Mouse (Mus musculus) olfactory bulb, adult 2 months (tissue): Measurements from ENCODE around the gene Bicd2. TPM values are rescaled to one million over a fixed set of nuclear protein-coding genes. Genes with fewer than 3 reads are reported as not detected.

ENCODE experiments used
- H3K27ac ChIP-seq: fragments of 200-500 bp; 2 replicates; pipeline ENCODE4 v1.5.1; 2012; ENCODE audit warnings: low read depth, low read length; ENCODE audit not compliant: insufficient read depth
- H3K4me1 ChIP-seq: fragments of 200-500 bp; 2 replicates; pipeline ENCODE4 v1.6.1; 2012; ENCODE audit warnings: low read length; ENCODE audit not compliant: control insufficient read depth, insufficient read depth
- H3K4me3 ChIP-seq: fragments of 200-500 bp; 2 replicates; pipeline ENCODE4 v1.5.1; 2012; ENCODE audit warnings: mild to moderate bottlenecking, low read depth, low read length, moderate library complexity; ENCODE audit not compliant: insufficient read depth
- CTCF ChIP-seq: fragments of 200-500 bp; IDR thresholded peaks from 2 replicates; pipeline ENCODE4 v1.5.1; 2012; ENCODE audit warnings: low read depth, mild to moderate bottlenecking, low read length, moderate library complexity; ENCODE audit not compliant: insufficient read depth
- POLR2A ChIP-seq: fragments of 200-500 bp; IDR thresholded peaks from 2 replicates; pipeline ENCODE4 v1.6.1; 2012; ENCODE audit warnings: mild to moderate bottlenecking, low read depth, low read length, moderate library complexity; ENCODE audit not compliant: insufficient read depth
- WGBS: fragments of 180-500 bp; shearing (Covaris S2); methylation state at CpG from one replicate; pipeline ENCODE4 v1.1.7; 2018; 5-methylcytosine and 5-hydroxymethylcytosine counted together
- polyA plus RNA-seq: library from polyadenylated mRNA; stranded (reverse); fragments of >200 nt; gene quantifications from 2 replicates; pipeline ENCODE4 v1.2.4, GENCODE M21; 2012; ENCODE audit warnings: low replicate concordance; ENCODE audit not compliant: missing spikeins, insufficient read depth, insufficient read length

Gene Bicd2
- polyA plus RNA-seq, 1 experiment: 48.0 TPM

- WGBS: 2% methylated on average over 25 of the region's 25 CpGs
- TF ChIP-seq CTCF: no peak
- TF ChIP-seq POLR2A: no peak
- Histone ChIP-seq H3K4me3 (peak overlapping the region; percentile 62), H3K27ac (peak overlapping the region; percentile 4; the same call in 1 of the 2 replicates), H3K4me1 (peaks cover 36% of the 10 kb centered on the region)
Measured at GRCm38 (mm10) chr13:49341831-49342722, 692 bp downstream of the Bicd2 start.

- TF ChIP-seq POLR2A (no peak), CTCF (no peak)
- peaks cover 34% of the 10 kb centered on the region for H3K4me1 ChIP-seq
- H3K4me3 ChIP-seq: peak overlapping the region; percentile 62
- no peak overlapping the region for H3K27ac ChIP-seq
Measured at GRCm38 (mm10) chr13:49342723-49343100, 1.3 kb downstream of the Bicd2 start.

- no peak for TF ChIP-seq CTCF
- TF ChIP-seq POLR2A: no peak
- Histone ChIP-seq H3K27ac (no peak overlapping the region), H3K4me1 (peaks cover 32% of the 10 kb centered on the region), H3K4me3 (no peak overlapping the region)
- WGBS: 51% methylated on average over 8 of the region's 8 CpGs
Measured at GRCm38 (mm10) chr13:49344567-49344966, 3.2 kb downstream of the Bicd2 start.

- Histone ChIP-seq H3K27ac (no peak overlapping the region), H3K4me3 (no peak overlapping the region), H3K4me1 (peaks cover 32% of the 10 kb centered on the region)
- WGBS: 50% methylated on average over 2 of the region's 2 CpGs
- TF ChIP-seq CTCF: no peak
- TF ChIP-seq POLR2A: no peak
Measured at GRCm38 (mm10) chr13:49345476-49345875, 4.1 kb downstream of the Bicd2 start.

- no peak overlapping the region for H3K27ac ChIP-seq
- 51% methylated on average over 2 of the region's 2 CpGs for WGBS
- TF ChIP-seq CTCF (no peak), POLR2A (no peak)
- peaks cover 34% of the 10 kb centered on the region for H3K4me1 ChIP-seq
- no peak overlapping the region for H3K4me3 ChIP-seq
Measured at GRCm38 (mm10) chr13:49348522-49348921, 7.1 kb downstream of the Bicd2 start.

- WGBS: 80% methylated on average over 4 of the region's 4 CpGs
- no peak for TF ChIP-seq POLR2A
- no peak for TF ChIP-seq CTCF
- Histone ChIP-seq H3K4me1 (peaks cover 35% of the 10 kb centered on the region), H3K27ac (no peak overlapping the region), H3K4me3 (no peak overlapping the region)
Measured at GRCm38 (mm10) chr13:49349335-49349734, 8.0 kb downstream of the Bicd2 start.

- no peak for TF ChIP-seq CTCF
- TF ChIP-seq POLR2A: no peak
- Histone ChIP-seq H3K27ac (no peak overlapping the region), H3K4me3 (no peak overlapping the region), H3K4me1 (peaks cover 29% of the 10 kb centered on the region)
- WGBS: 86% methylated on average over 6 of the region's 6 CpGs
Measured at GRCm38 (mm10) chr13:49349836-49350505, 8.6 kb downstream of the Bicd2 start.

GRCm38 (mm10) chr13:49352581-49353159, 11.3 kb downstream of the Bicd2 start:
- Histone ChIP-seq H3K4me3 (no peak overlapping the region), H3K27ac (peak overlapping the region; percentile 56), H3K4me1 (peaks cover 24% of the 10 kb centered on the region)
- no peak for TF ChIP-seq CTCF
- TF ChIP-seq POLR2A: no peak
- WGBS: 37% methylated on average over 3 of the region's 3 CpGs

GRCm38 (mm10) chr13:49353422-49353821, 12.0 kb downstream of the Bicd2 start:
- H3K27ac ChIP-seq: peak overlapping the region; percentile 56; the same call in 1 of the 2 replicates
- H3K4me3 ChIP-seq: no peak overlapping the region
- no peak for TF ChIP-seq CTCF
- peaks cover 24% of the 10 kb centered on the region for H3K4me1 ChIP-seq
